Mouse (Mus musculus) intestine, embryonic 14.5 days (tissue): ENCODE measurements around the gene Znrf3. TPM values are rescaled to one million over a fixed set of nuclear protein-coding genes. Genes with fewer than 3 reads are reported as not detected.
"Not testable (repeated sequence)": the region's sequence is repeated elsewhere in the genome, so short reads cannot be mapped to it uniquely, and the experiment has no call there.

ENCODE experiments used
- ATAC-seq: fragments of 200-750 bp; cut with Nextera tagmentation; replicated peaks from 2 replicates; pipeline ENCODE4 v1.8.0; 2017; ENCODE audit warnings: low read depth, moderate number of reproducible peaks, moderate TSS enrichment, moderate library complexity; ENCODE audit not compliant: low FRiP score, low TSS enrichment
- DNase-seq: peaks from one replicate; pipeline ENCODE4 v3.0.0-alpha.2; 2018; ENCODE audit warnings: low spot score
- H3K27ac ChIP-seq: fragments of 300-500 bp; sonication (generic); 2 replicates; pipeline ENCODE4 v1.5.1; 2014; ENCODE audit warnings: low read depth, mild to moderate bottlenecking, control low read depth
- H3K27me3 ChIP-seq: fragments of 300-500 bp; sonication (generic); replicated peaks from 2 replicates; pipeline ENCODE4 v1.6.1; 2014; ENCODE audit warnings: low read length, control low read depth; ENCODE audit not compliant: control insufficient read depth, insufficient read depth
- H3K36me3 ChIP-seq: fragments of 300-500 bp; sonication (generic); 2 replicates; pipeline ENCODE4 v1.6.1; 2014; ENCODE audit warnings: low read length, control low read depth; ENCODE audit not compliant: control insufficient read depth, insufficient read depth
- H3K4me1 ChIP-seq: fragments of 300-500 bp; sonication (generic); replicated peaks from 2 replicates; pipeline ENCODE4 v1.6.1; 2014; ENCODE audit warnings: low read length, control low read depth, mixed read lengths; ENCODE audit not compliant: control insufficient read depth, insufficient read depth
- H3K4me2 ChIP-seq: fragments of 300-500 bp; sonication (generic); 2 replicates; pipeline ENCODE4 v1.6.1; 2014; ENCODE audit warnings: low read length
- H3K4me3 ChIP-seq: fragments of 300-500 bp; sonication (generic); 2 replicates; pipeline ENCODE4 v1.5.1; 2014; ENCODE audit warnings: low read depth, low read length, control low read depth, mixed read lengths
- H3K9ac ChIP-seq: fragments of 300-500 bp; sonication (generic); 2 replicates; pipeline ENCODE4 v1.6.1; 2014; ENCODE audit warnings: mild to moderate bottlenecking, low read length
- H3K9me3 ChIP-seq: fragments of 300-500 bp; sonication (generic); 2 replicates; pipeline ENCODE4 v1.6.1; 2016; ENCODE audit warnings: low read length, control low read depth; ENCODE audit not compliant: control insufficient read depth
- WGBS: fragments of 180-500 bp; shearing (Covaris S2); extraction: QIAGEN DNeasy Blood & Tissue Kit; methylation state at CpG from one replicate; pipeline ENCODE4 v1.1.7; 2014; 5-methylcytosine and 5-hydroxymethylcytosine counted together
- polyA plus RNA-seq: library from polyadenylated mRNA; unstranded; fragments of >200 nt; fragmentation: Nextera tagmentation; extraction: Ambion mirVana; gene quantifications from 2 replicates; pipeline ENCODE4 v1.2.1, GENCODE M21; 2014

Znrf3 gene
- polyA plus RNA-seq = 12.0 and 12.8 TPM in 2 replicates

DNA sequence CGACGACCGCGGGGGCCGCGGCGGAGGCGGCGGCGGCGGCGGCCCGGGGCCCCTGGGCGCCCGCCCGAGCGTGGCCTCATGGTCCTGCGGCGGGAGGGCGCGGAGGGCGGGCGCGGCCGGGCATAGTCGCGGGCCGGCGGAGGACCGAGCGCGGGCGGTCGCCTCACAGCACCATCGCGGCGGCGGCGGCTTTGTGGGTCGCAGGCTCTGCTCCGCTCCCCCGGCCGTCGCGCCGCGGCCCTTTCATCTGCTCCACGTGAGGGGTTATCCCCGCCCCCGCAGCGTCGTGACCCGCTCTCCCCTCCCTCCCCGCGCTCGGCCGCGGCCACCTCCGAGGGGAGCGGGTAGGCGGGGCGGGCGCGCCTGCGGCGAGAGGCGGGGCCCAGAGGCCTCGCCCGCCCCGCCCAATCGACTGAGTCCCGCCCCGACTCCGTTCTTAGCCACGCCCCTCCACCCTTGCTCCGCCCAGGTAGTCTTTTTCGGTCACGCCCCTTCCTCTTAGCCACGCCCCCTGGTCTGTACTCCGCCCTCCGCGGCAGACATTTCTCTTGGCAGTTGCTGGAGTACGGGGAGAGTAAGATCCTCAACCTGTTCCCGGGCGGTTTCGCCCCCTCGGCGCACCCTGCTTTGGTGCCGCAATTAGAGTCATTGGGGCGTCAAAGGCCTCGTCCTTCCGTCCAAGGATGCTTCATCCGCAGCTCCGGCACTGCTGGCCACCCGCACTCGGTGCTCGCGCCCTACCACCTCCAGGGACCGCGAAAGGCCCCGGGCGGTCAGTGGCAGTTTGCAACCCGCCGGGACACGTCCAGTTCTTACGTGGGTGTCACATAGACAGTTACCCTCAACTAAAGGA lies at the start of gene Znrf3:
TSS of gene Znrf3 (minus strand) at position 249 of the 853 bp plus-strand sequence.
- H3K9ac ChIP-seq = peak within 1 kb of the TSS; percentile 84
- H3K4me1 ChIP-seq = peaks cover 19% of the 10 kb centered on the region
- no peaks in the 10 kb centered on the region for H3K9me3 ChIP-seq
- DNase-seq (peak; percentile 100), ATAC-seq (peak; percentile 95)
- 1% methylated on average over 52 of the region's 106 CpGs for WGBS
- H3K27me3 ChIP-seq = no peaks in the 10 kb centered on the region
- H3K4me2 ChIP-seq = peak within 1 kb of the TSS; percentile 93
- H3K36me3 ChIP-seq = no peaks in the 10 kb centered on the region
- H3K4me3 ChIP-seq = peak within 1 kb of the TSS; percentile 75
- peak within 1 kb of the TSS; percentile 73 for H3K27ac ChIP-seq

DNA sequence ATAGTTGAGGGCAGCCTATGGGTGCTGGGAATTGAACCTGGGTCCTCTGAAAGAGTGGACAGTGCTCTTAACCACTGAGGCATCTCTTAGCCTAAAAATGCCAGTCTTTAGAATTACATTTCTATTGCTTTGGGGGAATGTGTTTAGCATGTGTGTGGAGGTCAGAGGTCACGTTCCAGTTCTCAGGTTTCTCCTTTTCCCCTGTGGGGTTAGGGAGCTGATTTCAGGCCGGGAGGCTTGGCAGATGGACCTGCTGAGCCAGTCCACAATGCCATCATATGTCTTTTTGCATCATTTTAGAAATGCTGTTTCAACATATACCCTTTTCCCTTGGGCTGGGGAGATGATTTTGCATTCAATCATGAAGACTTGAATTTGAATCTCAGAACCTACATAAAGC lies 49.2 kb upstream of the Znrf3 start:
- H3K4me2 ChIP-seq = no peak overlapping the region
- no peaks in the 10 kb centered on the region for H3K4me1 ChIP-seq
- 58% methylated on average over 2 of the region's 2 CpGs for WGBS
- H3K27me3 ChIP-seq = no peaks in the 10 kb centered on the region
- no peaks in the 10 kb centered on the region for H3K9me3 ChIP-seq
- no peaks in the 10 kb centered on the region for H3K36me3 ChIP-seq
- H3K27ac ChIP-seq = no peak overlapping the region
- DNase-seq (no peak), ATAC-seq (no peak)
- no peak overlapping the region for H3K4me3 ChIP-seq
- H3K9ac ChIP-seq = no peak overlapping the region

DNA sequence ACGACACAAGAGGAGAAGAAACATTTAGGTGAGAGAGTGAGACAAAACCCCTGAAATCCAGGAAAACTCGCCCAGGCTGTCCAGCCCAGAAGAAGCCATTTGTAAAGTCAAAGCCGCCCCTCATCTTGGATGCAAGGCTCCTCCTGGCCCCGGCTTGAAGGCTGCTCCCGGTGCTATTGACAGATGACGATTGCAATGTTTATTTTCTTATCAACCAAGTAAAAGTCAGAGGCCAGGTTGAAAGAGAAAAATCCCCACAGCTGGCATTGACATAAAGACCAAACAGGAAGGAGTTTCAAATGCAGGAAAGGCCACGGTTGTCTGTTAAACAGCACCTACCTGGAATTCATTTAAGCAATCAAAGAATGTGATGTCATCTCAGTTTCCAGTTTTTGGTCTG lies 47.3 kb upstream of the Znrf3 start:
- H3K9me3 ChIP-seq = no peaks in the 10 kb centered on the region
- no peaks in the 10 kb centered on the region for H3K36me3 ChIP-seq
- H3K9ac ChIP-seq = no peak overlapping the region
- H3K4me1 ChIP-seq = no peaks in the 10 kb centered on the region
- no peaks in the 10 kb centered on the region for H3K27me3 ChIP-seq
- ATAC-seq = no peak
- 39% methylated on average over 7 of the region's 7 CpGs for WGBS
- H3K4me3 ChIP-seq = no peak overlapping the region
- H3K4me2 ChIP-seq = no peak overlapping the region
- H3K27ac ChIP-seq = no peak overlapping the region
- no peak for DNase-seq

DNA sequence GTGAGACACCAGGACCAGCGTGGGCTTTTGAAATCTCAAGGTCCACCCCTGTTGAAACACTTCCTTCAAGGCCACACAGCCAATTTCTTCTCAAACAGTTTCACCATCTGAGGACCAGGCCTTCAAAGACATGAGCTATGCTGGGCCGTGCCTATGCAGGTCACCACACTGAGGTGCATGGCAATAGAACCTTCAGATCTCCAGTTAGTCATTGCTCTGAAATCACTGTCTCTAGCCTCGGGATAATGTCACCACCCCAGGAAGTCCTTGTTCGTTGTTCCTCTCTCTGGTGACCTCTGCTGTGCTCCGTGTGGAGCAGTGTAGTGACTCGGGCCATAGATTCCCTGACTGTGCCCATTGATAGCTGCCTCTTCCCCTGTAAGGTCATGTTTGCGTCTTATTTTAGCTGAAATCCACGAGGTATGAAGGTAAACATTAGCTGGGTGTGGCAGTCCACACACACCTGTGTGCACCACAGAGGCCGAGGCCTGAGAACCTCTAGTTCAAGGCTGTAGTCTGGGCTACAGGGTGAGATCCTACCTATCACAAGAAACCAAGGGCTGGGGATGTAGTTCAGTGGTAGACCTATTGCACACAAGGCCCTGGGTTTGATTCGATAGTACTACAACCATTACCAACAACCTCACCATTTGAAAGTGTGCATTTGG lies 46.5 kb upstream of the Znrf3 start:
- no peaks in the 10 kb centered on the region for H3K9me3 ChIP-seq
- no peak overlapping the region for H3K9ac ChIP-seq
- no peaks in the 10 kb centered on the region for H3K36me3 ChIP-seq
- 80% methylated on average over 10 of the region's 10 CpGs for WGBS
- H3K4me2 ChIP-seq = no peak overlapping the region
- no peaks in the 10 kb centered on the region for H3K4me1 ChIP-seq
- H3K27ac ChIP-seq = no peak overlapping the region
- H3K27me3 ChIP-seq = no peaks in the 10 kb centered on the region
- DNase-seq (no peak), ATAC-seq (no peak)
- no peak overlapping the region for H3K4me3 ChIP-seq

DNA sequence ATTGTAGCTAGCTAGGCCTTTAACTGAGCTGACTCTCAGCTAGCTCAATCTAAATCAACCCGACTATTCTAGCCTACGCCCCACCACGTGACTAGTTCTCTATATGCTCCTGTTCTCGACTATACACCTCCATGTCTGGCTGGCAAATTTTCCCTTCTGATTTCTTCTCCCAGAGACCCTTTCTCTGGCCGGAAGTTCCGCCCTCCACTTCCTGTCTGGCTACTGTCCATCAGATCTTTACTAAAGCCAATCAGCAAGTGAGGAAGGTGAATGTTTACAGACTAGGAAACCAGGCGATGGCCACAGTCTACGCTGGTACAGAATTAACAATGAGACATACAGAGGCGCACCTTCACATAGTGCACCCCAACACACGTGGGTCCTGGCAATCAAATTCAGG lies 44.8 kb upstream of the Znrf3 start:
- H3K4me1 ChIP-seq, H3K4me2 ChIP-seq, ATAC-seq, H3K27ac ChIP-seq, H3K9ac ChIP-seq, H3K4me3 ChIP-seq, H3K9me3 ChIP-seq, H3K27me3 ChIP-seq, DNase-seq, H3K36me3 ChIP-seq: not testable (repeated sequence)
- 86% methylated on average over 10 of the region's 10 CpGs for WGBS

DNA sequence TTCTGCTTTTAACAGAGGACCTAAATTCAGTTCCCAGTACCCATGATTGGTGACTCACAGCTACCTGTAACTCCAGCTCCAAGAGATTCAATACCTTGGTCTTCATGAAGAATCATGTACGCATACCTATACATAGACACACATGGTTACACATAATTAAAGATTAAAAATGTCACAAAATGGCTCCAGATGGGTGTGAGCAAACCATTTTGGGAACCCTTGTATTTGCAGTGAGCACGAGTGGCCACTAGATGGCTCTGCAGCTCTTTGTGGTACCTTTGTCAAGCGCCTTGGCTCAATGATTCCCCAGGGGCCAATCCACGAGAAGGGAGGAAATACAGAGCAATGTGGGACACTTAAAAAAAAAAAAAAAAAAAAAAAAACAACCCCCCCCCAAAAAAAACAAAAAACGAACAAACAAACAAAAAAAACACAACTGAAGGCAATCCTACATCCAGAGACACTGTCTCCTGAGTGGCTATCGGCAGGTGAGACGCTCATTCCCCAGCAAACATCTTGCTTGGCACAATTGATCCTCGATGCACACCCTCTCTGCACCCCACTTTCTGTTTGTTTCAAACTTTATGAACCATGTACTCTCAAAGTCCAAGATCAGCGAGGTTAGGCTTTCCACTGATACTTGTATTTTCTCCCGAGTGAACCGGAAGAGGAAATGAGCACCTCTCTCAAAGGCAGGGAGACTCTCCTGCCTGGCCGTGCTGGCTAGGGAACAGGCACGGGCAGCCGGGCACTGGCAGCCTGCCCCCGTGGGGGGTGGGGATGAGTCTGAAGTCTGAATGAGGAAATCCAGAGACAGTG lies 40.8 kb upstream of the Znrf3 start:
- DNase-seq (peak; percentile 91), ATAC-seq (peak; percentile 80)
- peak overlapping the region; percentile 40 for H3K9ac ChIP-seq
- peak overlapping the region; percentile 33 for H3K4me3 ChIP-seq
- H3K27me3 ChIP-seq = no peaks in the 10 kb centered on the region
- H3K36me3 ChIP-seq = no peaks in the 10 kb centered on the region
- H3K9me3 ChIP-seq = no peaks in the 10 kb centered on the region
- WGBS = 14% methylated on average over 15 of the region's 15 CpGs
- H3K4me1 ChIP-seq = no peaks in the 10 kb centered on the region
- peak overlapping the region; percentile 65 for H3K4me2 ChIP-seq
- 0 out of 2 replicates have a peak overlapping the region, but pooled peaks have one; percentile 33 for H3K27ac ChIP-seq

DNA sequence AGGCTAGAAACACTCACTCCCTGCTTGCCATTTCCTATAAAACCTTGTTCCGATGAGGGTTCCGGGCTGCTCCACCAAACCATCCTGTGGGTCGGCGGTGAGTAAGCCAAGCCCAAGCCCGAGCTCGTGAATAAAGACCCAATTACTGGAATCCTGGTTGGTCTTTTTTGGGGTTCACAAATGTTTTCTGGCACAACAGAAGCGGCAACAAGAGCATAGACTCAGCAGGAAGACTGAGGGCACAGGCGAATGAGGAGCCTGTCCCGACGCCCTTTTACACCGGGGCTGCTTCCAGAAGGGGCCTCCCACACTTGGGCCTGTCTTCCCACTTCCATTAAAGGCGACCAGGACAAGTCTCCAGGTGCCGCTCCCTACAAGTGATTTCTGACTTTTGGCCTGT lies 37.9 kb upstream of the Znrf3 start:
- H3K27ac ChIP-seq = no peak overlapping the region
- no peak for ATAC-seq
- 85% methylated on average over 13 of the region's 13 CpGs for WGBS

DNA sequence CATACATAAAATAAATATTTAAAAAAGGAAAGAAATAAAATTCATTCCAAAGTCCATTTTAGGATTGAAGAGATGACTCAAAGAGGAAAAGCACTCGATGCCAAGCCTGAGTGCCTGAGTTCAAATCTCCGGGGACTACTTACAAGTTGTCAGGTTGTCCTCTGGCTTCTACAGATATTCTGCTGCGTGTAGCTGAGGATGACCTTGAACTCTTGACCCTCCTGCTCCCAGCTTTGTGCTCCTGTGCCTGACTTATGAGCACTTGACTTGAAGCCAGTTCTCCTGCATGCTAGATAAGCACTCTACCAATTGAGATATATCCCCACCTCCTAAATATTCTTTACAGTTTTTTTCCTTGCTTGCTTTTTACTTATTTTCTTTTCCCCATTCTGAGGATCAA lies 34.2 kb upstream of the Znrf3 start:
- DNase-seq (no peak), ATAC-seq (no peak)
- Histone ChIP-seq H3K36me3 (no peaks in the 10 kb centered on the region), H3K4me2 (no peak overlapping the region), H3K4me3 (no peak overlapping the region), H3K27ac (no peak overlapping the region), H3K9ac (no peak overlapping the region), H3K27me3 (no peaks in the 10 kb centered on the region), H3K9me3 (no peaks in the 10 kb centered on the region), H3K4me1 (no peaks in the 10 kb centered on the region)
- WGBS = 87% methylated on average over 3 of the region's 3 CpGs

More for the DNA sequence above, 37.9 kb upstream of the Znrf3 start:
- Histone ChIP-seq H3K4me2 (no peak overlapping the region), H3K4me1 (no peaks in the 10 kb centered on the region), H3K27me3 (no peaks in the 10 kb centered on the region), H3K9me3 (no peaks in the 10 kb centered on the region), H3K9ac (no peak overlapping the region), H3K36me3 (no peaks in the 10 kb centered on the region), H3K4me3 (no peak overlapping the region)
- no peak for DNase-seq
